Mouse (Mus musculus) hindbrain, embryonic 14.5 days (tissue): ENCODE data around the gene Sytl3. TPM values are rescaled to one million over a fixed set of nuclear protein-coding genes. Genes with fewer than 3 reads are reported as not detected.

Source experiments
- ATAC-seq: fragments of 200-750 bp; cut with Nextera tagmentation; 2 replicates; pipeline ENCODE4 v1.8.0; 2017; ENCODE audit warnings: moderate number of reproducible peaks, mild to moderate bottlenecking, moderate TSS enrichment, moderate library complexity; ENCODE audit not compliant: low FRiP score
- DNase-seq: peaks from one replicate; pipeline ENCODE4 v3.0.0-alpha.2; 2015; ENCODE audit warnings: low spot score
- H3K27ac ChIP-seq: fragments of 300-500 bp; sonication (generic); 2 replicates; pipeline ENCODE4 v1.5.1; 2014; ENCODE audit warnings: mild to moderate bottlenecking, moderate library complexity
- H3K27me3 ChIP-seq: fragments of 300-500 bp; sonication (generic); 2 replicates; pipeline ENCODE4 v1.6.1; 2014; ENCODE audit warnings: mild to moderate bottlenecking, low read length, mixed read lengths; ENCODE audit not compliant: control insufficient read depth, insufficient read depth
- H3K36me3 ChIP-seq: fragments of 300-500 bp; sonication (generic); replicated peaks from 2 replicates; pipeline ENCODE4 v1.6.1; 2014; ENCODE audit not compliant: control insufficient read depth, insufficient read depth
- H3K4me1 ChIP-seq: fragments of 300-500 bp; sonication (generic); replicated peaks from 2 replicates; pipeline ENCODE4 v1.6.1; 2014; ENCODE audit warnings: antibody characterized with exemption, low read length, mixed read lengths; ENCODE audit not compliant: control insufficient read depth, insufficient read depth
- H3K4me2 ChIP-seq: fragments of 300-500 bp; sonication (generic); replicated peaks from 2 replicates; pipeline ENCODE4 v1.6.1; 2014; ENCODE audit warnings: mild to moderate bottlenecking, moderate library complexity
- H3K4me3 ChIP-seq: fragments of 300-500 bp; sonication (generic); replicated peaks from 2 replicates; pipeline ENCODE4 v1.5.1; 2014; ENCODE audit warnings: mild to moderate bottlenecking, low read length
- H3K9ac ChIP-seq: fragments of 300-500 bp; sonication (generic); 2 replicates; pipeline ENCODE4 v1.6.1; 2014
- H3K9me3 ChIP-seq: fragments of 300-500 bp; sonication (generic); 2 replicates; pipeline ENCODE4 v1.6.1; 2016; ENCODE audit warnings: low read length; ENCODE audit not compliant: control insufficient read depth
- WGBS: fragments of 180-500 bp; shearing (Covaris S2); extraction: QIAGEN DNeasy Blood & Tissue Kit; methylation state at CpG from one replicate; pipeline ENCODE4 v1.1.7; 2014; 5-methylcytosine and 5-hydroxymethylcytosine counted together
- polyA plus RNA-seq: library from polyadenylated mRNA; unstranded; fragments of >200 nt; fragmentation: Nextera tagmentation; extraction: Ambion mirVana; gene quantifications from 2 replicates; pipeline ENCODE4 v1.2.1, GENCODE M21; 2014

The Sytl3 gene
- polyA plus RNA-seq, 1 experiment from 2014 or later = 0.91 TPM

DNA sequence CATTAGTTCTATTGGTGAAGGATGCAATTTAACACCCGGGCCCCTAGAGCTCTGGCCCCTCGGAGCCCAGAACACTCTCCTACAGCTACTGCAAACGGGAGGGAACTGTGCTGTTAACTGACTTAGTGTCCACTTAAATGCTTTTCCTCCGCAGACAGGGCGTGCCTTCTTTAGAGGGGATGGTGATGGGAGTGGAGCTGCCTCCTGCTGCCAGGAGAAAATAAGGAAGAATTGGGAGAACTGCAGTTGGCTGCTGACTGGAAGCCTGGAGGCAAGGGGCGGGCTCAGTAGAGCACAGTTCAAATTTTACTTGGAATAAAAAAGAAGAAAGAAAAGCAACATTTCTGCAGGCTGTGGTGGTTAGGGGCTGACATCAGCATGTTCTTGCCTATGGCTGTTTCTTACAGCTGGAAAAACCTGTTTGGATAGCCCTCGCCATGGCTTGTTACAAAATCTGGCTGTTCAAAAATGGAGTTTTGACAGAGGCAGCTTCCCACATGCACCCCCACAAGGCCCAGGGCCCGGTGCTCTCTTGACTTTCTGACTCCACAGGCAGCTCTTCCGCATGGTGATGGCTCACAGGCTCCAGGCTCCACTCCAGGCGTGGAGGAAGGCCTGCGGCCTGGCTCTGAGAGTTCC lies 92.4 kb downstream of the Sytl3 start:
- Histone ChIP-seq H3K4me2 (no peak overlapping the region), H3K9me3 (no peaks in the 10 kb centered on the region), H3K27me3 (no peaks in the 10 kb centered on the region), H3K27ac (no peak overlapping the region), H3K9ac (no peak overlapping the region), H3K36me3 (0 out of 2 replicates have a peak, but pooled peaks cover 3% of the 10 kb centered on the region), H3K4me1 (peaks cover 16% of the 10 kb centered on the region), H3K4me3 (no peak overlapping the region)
- DNase-seq = no peak
- 88% methylated on average over 11 of the region's 11 CpGs for WGBS
- no peak for ATAC-seq

GRCm38 (mm10) chr17:6752375-6752774 lies 93.5 kb downstream of the Sytl3 start:
- ATAC-seq (no peak), DNase-seq (no peak)
- H3K27me3 ChIP-seq = no peaks in the 10 kb centered on the region
- WGBS = 53% methylated on average over 7 of the region's 7 CpGs
- H3K4me3 ChIP-seq = no peak overlapping the region
- H3K9ac ChIP-seq = no peak overlapping the region
- 0 out of 2 replicates have a peak, but pooled peaks cover 3% of the 10 kb centered on the region for H3K36me3 ChIP-seq
- peaks cover 5% of the 10 kb centered on the region; the same call in 1 of the 2 replicates for H3K4me1 ChIP-seq
- no peak overlapping the region for H3K27ac ChIP-seq
- no peak overlapping the region for H3K4me2 ChIP-seq
- H3K9me3 ChIP-seq = no peaks in the 10 kb centered on the region

- Histone ChIP-seq H3K36me3 (0 out of 2 replicates have a peak, but pooled peaks cover 3% of the 10 kb centered on the region), H3K4me2 (no peak overlapping the region), H3K4me1 (0 out of 2 replicates have a peak, but pooled peaks cover 3% of the 10 kb centered on the region), H3K9me3 (no peaks in the 10 kb centered on the region), H3K27me3 (no peaks in the 10 kb centered on the region), H3K9ac (no peak overlapping the region), H3K4me3 (no peak overlapping the region), H3K27ac (no peak overlapping the region)
- WGBS = 88% methylated on average over 9 of the region's 9 CpGs
- DNase-seq (no peak), ATAC-seq (no peak)
Measured at GRCm38 (mm10) chr17:6755176-6755575, 96.3 kb downstream of the Sytl3 start.

DNA sequence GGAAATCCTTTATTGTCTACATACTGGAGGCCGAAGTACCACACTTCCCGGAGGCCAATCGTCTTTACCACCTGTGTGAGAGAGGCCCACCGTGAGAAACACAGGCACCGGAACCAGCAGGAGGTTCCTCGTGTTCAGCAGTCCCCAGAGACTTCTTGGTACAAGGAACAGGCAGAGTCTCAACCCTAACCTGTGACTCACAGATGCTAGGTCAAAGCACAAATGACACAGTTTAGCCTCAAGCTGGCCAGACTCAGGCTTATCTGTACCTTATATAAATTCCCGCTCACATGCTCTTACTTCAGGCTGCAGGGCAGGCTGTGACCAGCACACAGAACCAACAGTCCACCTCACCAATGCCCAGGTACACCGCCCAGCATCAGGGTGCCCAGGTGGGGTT lies 97.0 kb downstream of the Sytl3 start:
- Histone ChIP-seq H3K9ac (no peak overlapping the region), H3K27me3 (no peaks in the 10 kb centered on the region), H3K4me2 (no peak overlapping the region), H3K36me3 (0 out of 2 replicates have a peak, but pooled peaks cover 3% of the 10 kb centered on the region), H3K4me1 (0 out of 2 replicates have a peak, but pooled peaks cover 3% of the 10 kb centered on the region), H3K9me3 (no peaks in the 10 kb centered on the region), H3K27ac (no peak overlapping the region), H3K4me3 (no peak overlapping the region)
- no peak for DNase-seq
- 85% methylated on average over 8 of the region's 8 CpGs for WGBS
- no peak for ATAC-seq

GRCm38 (mm10) chr17:6757902-6758301 lies 99.0 kb downstream of the Sytl3 start:
- Histone ChIP-seq H3K27me3 (no peaks in the 10 kb centered on the region), H3K4me2 (no peak overlapping the region), H3K9ac (no peak overlapping the region), H3K4me3 (no peak overlapping the region), H3K27ac (no peak overlapping the region), H3K9me3 (no peaks in the 10 kb centered on the region), H3K36me3 (0 out of 2 replicates have a peak, but pooled peaks cover 3% of the 10 kb centered on the region), H3K4me1 (0 out of 2 replicates have a peak, but pooled peaks cover 3% of the 10 kb centered on the region)
- 97% methylated on average over 16 of the region's 16 CpGs for WGBS
- ATAC-seq (no peak), DNase-seq (no peak)

DNA sequence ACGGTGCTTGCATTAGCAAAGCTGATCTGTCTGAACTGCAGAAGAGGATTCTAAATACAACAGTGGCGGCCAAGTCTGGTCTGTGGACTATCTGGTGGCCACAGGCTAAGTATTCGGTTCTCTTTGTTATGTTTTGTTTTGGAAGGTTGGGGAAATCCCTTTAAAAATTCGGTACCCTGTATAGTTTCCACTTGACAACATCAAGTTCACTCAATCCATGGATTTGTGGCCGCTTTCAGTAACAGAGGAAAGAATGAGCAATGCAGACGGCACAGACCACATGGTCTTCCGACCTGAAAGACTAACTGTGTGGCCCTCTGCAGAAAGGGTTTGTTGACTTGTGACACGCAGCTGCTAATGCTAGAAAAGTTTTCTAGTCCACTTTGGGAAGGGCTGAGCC lies 100.0 kb downstream of the Sytl3 start:
- no peak overlapping the region for H3K4me3 ChIP-seq
- no peaks in the 10 kb centered on the region for H3K9me3 ChIP-seq
- 0 out of 2 replicates have a peak, but pooled peaks cover 3% of the 10 kb centered on the region for H3K36me3 ChIP-seq
- no peaks in the 10 kb centered on the region for H3K27me3 ChIP-seq
- H3K4me1 ChIP-seq = 0 out of 2 replicates have a peak, but pooled peaks cover 3% of the 10 kb centered on the region
- no peak for DNase-seq
- 82% methylated on average over 8 of the region's 8 CpGs for WGBS
- no peak overlapping the region for H3K27ac ChIP-seq
- no peak overlapping the region for H3K4me2 ChIP-seq
- H3K9ac ChIP-seq = no peak overlapping the region
- ATAC-seq = no peak

DNA sequence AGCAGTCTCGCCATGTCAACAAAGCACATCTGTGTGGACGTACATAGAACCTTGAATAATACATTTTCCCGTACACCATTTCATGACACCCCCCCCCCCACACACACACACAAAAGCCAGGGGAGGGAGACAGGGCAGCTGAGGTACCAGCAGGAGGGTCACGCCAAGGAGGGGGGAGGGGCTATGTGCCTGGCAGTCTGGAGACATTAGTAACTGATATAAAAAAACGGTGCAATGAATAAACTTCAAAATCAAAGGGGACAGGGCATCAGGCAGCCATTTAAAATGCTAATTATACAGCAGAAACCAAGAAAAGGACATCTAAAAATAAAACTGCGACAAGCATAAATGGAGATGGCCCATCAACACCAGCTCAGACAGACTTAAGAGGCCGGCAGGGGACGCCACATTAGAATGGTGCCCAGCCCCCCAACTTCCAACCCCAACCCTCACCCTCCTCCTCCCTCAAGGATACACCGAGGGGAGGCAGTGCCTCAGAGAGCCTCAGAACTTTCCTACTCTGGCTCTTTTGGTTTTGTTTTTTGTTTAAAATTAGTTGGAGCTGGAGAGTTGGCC lies 100.9 kb downstream of the Sytl3 start:
- Histone ChIP-seq H3K27ac (no peak overlapping the region), H3K9ac (no peak overlapping the region), H3K27me3 (no peaks in the 10 kb centered on the region), H3K4me2 (no peak overlapping the region), H3K9me3 (no peaks in the 10 kb centered on the region), H3K4me3 (no peak overlapping the region), H3K36me3 (no peaks in the 10 kb centered on the region), H3K4me1 (0 out of 2 replicates have a peak, but pooled peaks cover 3% of the 10 kb centered on the region)
- WGBS = 32% methylated on average over 9 of the region's 9 CpGs
- no peak for DNase-seq
- no peak for ATAC-seq

GRCm38 (mm10) chr17:6763513-6764226 lies 104.8 kb downstream of the Sytl3 start:
- WGBS = 16% methylated on average over 7 of the region's 7 CpGs

DNA sequence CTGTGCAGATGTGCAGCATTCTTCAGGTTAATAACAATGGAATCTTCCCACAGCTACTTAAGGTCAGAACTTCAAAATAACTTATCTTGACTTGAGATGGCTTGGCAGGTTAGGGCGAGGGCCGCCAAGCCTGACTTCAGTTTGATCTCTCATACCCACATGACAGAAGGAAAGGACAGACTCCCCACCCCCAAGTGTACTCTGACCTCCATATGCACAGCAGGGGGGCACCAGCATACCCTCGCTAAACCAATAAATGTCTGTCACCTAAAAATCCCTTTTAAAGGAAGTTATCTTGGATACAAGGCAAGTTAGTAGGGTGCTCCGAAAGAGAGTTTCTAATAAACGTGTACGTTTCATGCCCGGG lies 105.3 kb downstream of the Sytl3 start:
- no peak overlapping the region for H3K4me2 ChIP-seq
- DNase-seq (no peak), ATAC-seq (no peak)
- H3K27ac ChIP-seq = no peak overlapping the region
- 62% methylated on average over 7 of the region's 7 CpGs for WGBS
- H3K36me3 ChIP-seq = no peaks in the 10 kb centered on the region
- H3K4me1 ChIP-seq = peaks cover 3% of the 10 kb centered on the region; the same call in 1 of the 2 replicates
- no peak overlapping the region for H3K9ac ChIP-seq
- no peaks in the 10 kb centered on the region for H3K9me3 ChIP-seq
- no peak overlapping the region for H3K4me3 ChIP-seq
- no peaks in the 10 kb centered on the region for H3K27me3 ChIP-seq

More at GRCm38 (mm10) chr17:6763513-6764226, 104.8 kb downstream of the Sytl3 start:
- Histone ChIP-seq H3K27me3 (no peaks in the 10 kb centered on the region), H3K9ac (no peak overlapping the region), H3K4me3 (no peak overlapping the region), H3K9me3 (no peaks in the 10 kb centered on the region), H3K4me1 (peaks cover 3% of the 10 kb centered on the region; the same call in 1 of the 2 replicates), H3K4me2 (no peak overlapping the region), H3K36me3 (no peaks in the 10 kb centered on the region), H3K27ac (no peak overlapping the region)
- ATAC-seq (no peak), DNase-seq (no peak)
